Mouse (Mus musculus) testis, adult 2 months (tissue): ENCODE results near the gene Kcnip4.

ENCODE experiments used
- CTCF ChIP-seq: fragments of 200-500 bp; IDR thresholded peaks from 2 replicates; pipeline ENCODE4 v1.5.1; 2012; ENCODE audit warnings: low read depth, mild to moderate bottlenecking, inconsistent platforms, low read length, moderate library complexity; ENCODE audit not compliant: control insufficient read depth, insufficient read depth, insufficient replicate concordance
- POLR2A ChIP-seq: fragments of 200-500 bp; IDR thresholded peaks from 2 replicates; pipeline ENCODE4 v1.6.1; 2012; ENCODE audit warnings: low read depth, mild to moderate bottlenecking, inconsistent platforms, low read length, moderate library complexity; ENCODE audit not compliant: control insufficient read depth

DNA sequence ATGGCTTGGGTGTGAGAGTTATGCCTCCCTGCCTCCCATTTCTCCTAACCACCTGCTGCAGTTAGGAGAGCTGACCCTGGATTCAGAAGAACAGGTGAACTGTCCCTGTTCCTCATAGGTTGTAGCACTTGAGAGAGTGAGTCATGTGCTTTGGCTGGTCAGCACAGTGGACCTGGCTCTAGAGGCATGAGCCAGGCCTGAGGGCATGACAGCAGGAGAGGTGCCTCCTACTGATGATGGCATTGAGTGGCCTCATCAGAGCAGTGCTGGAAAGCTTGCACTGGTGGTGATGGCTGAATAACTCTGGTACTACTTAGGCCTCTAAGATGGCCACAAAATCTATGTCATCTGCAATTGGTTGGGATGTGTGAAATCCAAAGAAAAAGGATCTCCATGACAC lies 776.1 kb downstream of the Kcnip4 start:
- TF ChIP-seq POLR2A (no peak), CTCF (no peak)
